Mouse (Mus musculus): Measurements from ENCODE around the gene Numb.
"Not testable (repeated sequence)": the region's sequence is repeated elsewhere in the genome, so short reads cannot be mapped to it uniquely, and the experiment has no call there.

Gene Numb

DNA sequence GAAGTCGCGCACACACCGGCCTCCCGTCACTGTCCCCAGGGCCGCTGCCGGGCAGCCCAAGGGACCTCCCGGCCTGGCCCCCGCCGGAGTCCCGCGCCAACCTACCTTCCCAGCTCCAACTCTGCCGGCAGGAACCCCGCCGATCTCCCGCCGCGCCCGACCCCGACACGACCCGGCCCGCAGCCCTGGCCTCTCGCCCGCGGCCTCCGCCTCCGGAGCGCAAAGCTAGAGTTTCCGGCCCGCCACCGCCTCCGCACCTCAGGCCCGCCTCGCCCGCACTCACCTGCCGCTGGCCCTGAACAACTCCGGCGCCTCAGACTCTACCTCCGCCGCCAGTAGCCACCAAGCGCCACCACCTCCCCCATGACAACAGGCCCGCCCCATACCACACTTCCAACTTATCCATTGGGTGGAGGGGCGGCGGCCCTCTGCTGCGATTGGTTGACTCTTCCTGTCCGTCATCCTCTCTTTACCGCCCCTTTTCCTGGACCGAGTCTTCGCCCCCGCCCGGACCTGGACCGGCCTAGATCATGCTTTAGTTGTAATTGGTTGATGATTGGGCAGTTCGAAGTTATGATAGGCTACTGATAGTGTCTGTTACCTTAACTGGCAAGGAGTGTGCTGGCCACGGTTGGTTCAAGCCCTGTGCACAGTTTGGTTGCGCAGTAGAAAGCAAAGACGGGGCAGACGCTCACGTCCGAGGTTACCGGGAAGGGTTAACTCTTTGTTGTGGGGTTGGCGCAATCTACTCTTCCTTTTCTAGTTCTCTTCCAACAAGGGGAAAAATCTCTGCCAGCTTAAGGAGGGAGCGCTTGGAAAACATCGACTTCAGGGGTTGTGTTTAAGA is at the start of gene Numb:
Numb (minus strand) TSS at position 400 of the 847 bp plus-strand sequence.
- DNase-seq (ENCODE audit: low read depth) = peak; percentile 98

GRCm38 (mm10) chr12:83965235-83965634 is 43.5 kb upstream of the Numb start:
- DNase-seq (ENCODE audit: low read depth) = no peak

DNA sequence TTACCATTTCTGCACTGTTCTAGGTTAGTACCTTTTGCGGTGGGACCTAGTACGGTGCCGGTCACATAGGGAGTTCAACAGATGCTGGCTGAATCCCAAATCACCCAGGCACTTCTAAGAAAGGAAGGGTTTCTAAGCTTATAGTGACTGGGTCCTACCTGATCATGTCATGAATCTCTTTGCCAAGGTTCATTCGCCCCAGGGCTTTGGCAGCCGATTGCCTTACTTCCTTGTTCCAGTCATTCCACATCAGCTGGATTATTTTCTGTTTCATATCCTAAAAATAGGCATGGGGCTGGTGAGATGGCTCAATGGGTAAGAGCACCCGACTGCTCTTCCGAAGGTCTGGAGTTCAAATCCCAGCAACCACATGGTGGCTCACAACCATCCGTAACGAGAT is 36.5 kb upstream of the Numb start:
- no peak for DNase-seq (ENCODE audit: low read depth)

DNA sequence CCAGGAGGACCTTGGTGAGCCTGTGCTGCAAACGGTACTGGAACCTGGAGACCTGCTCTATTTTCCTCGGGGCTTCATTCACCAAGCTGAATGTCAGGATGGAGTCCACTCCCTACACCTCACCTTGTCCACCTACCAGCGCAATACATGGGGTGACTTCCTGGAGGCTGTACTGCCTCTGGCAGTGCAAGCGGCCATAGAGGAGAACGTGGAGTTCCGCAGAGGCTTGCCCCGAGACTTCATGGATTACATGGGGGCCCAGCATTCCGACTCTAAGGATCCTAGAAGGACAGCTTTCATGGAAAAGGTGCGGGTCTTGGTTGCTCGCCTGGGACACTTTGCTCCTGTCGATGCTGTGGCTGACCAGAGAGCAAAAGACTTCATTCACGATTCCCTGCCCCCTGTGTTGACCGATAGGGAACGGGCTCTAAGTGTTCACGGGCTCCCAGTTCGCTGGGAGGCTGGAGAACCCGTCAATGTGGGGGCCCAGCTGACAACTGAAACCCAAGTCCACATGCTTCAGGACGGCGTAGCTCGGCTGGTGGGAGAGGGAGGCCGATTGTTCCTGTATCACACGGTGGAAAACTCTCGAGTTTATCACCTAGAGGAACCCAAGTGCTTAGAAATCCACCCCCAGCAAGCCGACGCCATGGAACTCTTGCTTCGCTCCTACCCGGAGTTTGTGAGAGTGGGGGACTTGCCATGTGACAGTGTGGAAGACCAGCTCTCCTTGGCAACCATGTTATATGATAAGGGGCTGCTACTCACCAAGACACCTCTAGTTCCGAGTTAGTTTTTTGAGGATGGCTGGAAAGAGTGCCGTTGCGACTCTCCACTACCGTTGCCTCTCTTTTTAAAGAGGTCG is 30.2 kb upstream of the Numb start:
- DNase-seq (ENCODE audit: low read depth) = no peak

DNA sequence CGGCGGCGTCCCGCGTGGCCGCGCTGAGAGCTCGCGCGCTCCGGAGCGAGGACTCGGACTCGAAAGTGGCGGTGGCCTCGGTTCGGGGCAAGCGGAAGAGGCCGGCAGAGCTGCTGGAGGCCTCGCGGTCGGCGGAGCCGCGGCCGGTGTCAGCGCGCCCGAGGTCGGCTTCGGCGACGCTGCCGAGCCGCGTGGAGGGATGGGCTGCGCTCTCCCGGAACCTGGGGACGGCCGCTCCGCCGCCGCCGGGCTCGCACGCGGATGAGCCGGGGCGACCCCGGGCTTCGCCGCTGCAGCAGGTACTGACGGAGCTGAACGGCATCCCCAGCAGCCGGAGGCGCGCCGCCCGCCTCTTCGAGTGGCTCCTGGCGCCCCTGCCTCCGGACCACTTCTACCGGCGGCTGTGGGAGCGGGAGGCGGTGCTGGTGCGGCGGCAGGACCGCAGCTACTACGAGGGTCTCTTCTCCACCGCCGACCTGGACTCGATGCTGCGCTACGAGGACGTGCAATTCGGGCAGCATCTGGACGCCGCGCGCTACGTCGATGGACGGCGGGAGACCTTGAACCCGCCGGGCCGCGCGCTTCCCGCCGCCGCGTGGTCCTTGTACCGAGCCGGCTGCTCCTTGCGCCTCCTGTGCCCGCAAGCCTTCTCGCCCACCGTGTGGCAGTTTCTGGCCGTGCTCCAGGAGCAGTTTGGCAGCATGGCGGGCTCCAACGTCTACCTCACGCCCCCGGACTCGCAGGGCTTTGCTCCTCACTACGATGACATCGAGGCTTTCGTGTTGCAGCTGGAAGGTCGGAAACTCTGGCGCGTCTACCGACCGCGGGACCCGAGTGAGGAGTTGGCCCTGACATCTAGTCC is 29.3 kb upstream of the Numb start:
- DNase-seq (ENCODE audit: low read depth) = peak; percentile 57

- DNase-seq (ENCODE audit: low read depth) = peak; percentile 83
Observed at GRCm38 (mm10) chr12:83950493-83950839, 28.7 kb upstream of the Numb start, which contains the start of gene Riox1. Gene Riox1, plus strand, starts transcription at chr12:83950608.

DNA sequence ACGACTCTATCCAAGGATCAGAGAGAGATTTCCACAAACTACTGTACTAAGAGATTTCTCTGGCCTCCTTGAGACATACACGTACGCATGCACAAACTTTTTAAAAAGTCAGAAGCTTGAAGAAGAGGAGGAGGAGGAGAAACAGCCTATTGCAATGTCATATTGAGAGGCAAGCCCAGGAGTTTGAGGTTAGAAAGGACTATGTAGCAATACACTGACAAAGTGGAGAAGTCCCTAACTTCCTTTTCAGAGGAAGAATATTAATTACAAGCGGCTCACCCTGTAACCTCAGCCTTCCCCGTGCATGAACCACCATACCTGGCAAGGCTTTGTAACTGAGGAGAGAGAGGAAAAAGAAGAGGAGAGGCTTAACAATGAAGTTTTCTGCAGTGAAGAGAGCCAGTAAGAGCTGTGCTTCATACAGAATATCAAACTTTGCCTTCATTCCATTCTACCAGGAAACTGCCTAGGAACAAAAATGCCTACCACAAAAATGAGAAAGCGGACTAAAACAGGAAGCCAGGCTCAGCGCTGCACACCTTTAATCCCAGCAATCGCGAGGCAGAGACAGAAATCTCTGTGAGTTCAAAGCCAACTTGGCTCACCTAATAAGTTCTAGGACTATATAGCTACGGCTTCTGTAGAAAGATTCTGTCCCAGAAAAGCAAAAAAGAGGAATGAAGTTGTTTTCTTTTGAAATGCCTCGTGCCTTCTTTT is 28.2 kb upstream of the Numb start:
- DNase-seq (ENCODE audit: low read depth) = no peak

DNA sequence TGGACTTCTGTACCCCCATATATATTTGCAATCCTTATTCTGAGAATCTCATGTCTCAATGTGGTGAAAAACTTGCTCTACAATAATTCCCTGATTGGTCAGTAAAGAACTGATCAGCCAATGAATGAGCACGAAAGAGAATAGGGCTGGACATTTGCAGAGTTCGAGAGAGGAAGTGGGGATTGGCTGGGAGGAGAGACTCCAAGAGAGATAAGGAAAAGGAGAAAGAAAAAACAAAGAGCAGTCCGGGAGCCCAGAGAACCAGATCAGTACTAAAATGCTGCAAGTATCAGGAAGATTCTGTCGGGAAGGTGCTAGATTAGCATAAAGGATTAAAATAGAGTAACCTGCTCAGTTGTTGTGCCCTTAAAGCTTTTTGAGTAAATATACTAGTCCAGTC is 27.3 kb upstream of the Numb start:
- DNase-seq (ENCODE audit: low read depth) = no peak

DNA sequence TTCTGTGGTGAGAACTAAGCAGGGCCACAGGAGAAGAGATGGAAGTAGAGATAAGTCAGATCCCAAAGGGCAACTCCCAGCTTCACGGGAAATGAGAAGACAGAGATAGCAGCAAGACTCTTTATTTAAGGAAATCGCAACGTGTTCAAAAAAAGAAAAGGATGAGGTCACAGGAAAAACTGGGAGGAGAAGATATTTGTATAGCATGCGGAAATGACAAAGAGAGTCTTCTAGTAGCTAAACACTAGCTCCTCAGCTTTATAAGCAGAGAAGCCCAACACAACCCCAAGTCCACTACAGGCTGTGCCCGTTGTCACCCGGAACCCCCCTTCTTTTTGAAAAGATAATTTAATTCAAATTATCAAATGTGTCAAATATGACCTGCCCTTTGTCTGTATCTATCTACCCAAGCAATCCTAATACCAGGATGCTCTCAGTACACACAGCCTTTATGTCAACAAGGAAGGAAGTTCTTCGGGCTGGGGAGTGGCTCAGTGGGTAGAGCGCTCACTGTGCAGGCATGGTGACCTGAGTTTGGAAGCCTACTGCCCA is 25.6 kb upstream of the Numb start:
- DNase-seq (ENCODE audit: low read depth) = no peak

GRCm38 (mm10) chr12:83941938-83942337 is 20.2 kb upstream of the Numb start:
- DNase-seq (ENCODE audit: low read depth) = no peak

DNA sequence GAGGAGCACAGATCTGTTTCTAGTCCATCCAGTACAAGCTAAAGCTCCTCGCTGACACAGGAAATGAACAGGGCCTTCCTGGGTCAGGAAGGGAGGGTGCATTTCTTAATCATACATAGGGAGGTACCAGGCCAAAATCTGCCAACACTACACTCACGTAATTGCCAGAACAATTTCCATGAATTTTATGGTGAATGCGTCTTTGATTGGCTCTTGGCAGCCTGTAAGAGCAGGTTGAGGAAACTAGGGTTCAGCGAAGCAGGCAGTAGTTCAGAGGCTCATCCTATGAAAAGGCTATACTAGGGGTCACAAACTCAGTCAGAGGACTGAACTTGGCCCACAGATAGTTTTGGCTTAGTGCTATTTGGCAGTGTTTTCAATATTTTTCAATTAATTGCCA is 18.3 kb upstream of the Numb start:
- no peak for DNase-seq (ENCODE audit: low read depth)

GRCm38 (mm10) chr12:83939332-83939731 is 17.6 kb upstream of the Numb start:
- DNase-seq (ENCODE audit: low read depth) = no peak

- DNase-seq (ENCODE audit: low read depth) = not testable (repeated sequence)
Observed at GRCm38 (mm10) chr12:83938592-83938991, 16.9 kb upstream of the Numb start.

DNA sequence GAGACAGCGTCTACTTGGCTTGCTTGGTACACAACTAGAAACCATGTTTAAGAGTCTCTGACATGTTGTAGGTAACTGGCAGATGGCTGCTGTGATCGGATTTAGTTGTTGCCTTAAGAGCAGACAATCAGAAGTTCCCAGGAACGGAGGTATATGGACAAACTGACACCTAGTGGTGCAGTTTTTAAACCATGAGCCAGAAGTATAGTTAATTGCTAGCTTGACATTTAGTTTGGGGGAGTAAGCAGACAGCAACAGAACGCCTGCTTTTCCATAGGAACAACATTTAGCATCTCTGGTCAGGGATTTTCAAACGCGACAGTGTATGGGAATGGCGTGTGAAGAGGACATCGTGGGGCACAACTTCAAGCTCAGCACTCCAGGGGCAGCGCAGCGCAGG is 15.9 kb upstream of the Numb start:
- DNase-seq (ENCODE audit: low read depth) = peak; percentile 37

- peak; percentile 68 for DNase-seq (ENCODE audit: low read depth)
Observed at GRCm38 (mm10) chr12:83929186-83929804, 7.6 kb upstream of the Numb start.

DNA sequence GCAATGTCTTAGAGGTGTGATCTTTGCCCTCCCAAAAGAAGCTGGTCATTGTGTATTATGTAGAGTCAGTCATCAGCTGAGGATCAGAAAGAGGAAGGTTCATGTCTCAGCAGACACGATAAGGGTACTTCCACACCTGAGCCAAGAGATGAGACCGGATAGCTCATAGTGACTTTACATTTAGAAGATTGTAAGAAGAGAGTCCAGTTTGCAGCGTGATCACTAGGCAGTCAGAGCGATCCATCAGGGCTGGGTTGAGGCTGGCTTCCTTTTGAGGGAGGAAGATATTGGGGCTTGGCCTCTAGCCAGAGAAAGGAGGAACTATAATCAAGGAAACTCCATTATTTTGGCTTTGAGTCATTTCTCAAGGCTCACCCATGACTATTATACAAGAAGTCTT is 6.0 kb upstream of the Numb start:
- no peak for DNase-seq (ENCODE audit: low read depth)

DNA sequence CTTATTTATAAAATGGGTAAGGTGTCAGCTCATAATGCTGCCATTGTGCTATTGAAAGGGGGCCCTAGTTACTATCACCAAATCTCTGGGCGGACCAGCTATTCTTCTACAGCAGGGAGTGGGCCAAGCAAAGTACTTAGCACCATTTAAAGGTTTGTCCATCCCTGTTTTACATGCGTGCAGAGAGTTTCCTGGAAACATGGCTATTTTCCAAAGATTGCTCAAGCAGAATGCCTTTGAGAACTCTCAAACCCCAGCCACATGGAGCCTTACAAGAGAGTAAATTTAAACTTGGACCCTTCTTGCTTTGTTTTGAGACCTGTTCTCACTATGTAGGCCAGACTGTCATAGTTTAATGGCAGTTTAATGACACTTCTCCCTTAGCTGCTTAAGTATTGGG is 4.3 kb upstream of the Numb start:
- no peak for DNase-seq (ENCODE audit: low read depth)

DNA sequence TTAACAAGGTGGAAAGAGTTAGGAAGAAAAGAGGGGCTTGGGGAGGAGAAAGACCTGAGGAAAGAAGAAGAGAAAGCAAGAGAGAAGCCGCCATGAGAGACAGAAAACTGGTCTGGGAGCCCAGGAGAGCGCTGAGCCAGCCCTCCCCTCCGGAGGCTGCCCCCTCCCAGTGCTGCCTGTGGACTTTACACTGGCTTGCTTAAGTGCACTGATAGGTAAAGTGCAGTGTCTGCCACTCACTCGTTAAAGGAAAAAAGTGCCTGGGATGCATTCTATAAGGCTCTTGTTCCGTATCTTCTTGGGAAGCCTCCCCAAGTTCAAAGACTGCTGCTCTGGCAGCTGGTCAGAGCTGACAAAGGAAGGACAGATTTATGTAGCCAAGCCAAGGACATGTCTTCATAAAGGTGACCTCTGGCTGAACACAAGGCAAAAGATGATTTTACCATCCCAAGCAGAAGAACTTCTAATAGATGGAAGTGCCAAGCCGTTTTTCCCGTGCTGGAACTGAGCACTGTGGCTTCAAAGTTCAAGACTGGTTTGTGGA is 3.5 kb upstream of the Numb start:
- DNase-seq (ENCODE audit: low read depth) = no peak

DNA sequence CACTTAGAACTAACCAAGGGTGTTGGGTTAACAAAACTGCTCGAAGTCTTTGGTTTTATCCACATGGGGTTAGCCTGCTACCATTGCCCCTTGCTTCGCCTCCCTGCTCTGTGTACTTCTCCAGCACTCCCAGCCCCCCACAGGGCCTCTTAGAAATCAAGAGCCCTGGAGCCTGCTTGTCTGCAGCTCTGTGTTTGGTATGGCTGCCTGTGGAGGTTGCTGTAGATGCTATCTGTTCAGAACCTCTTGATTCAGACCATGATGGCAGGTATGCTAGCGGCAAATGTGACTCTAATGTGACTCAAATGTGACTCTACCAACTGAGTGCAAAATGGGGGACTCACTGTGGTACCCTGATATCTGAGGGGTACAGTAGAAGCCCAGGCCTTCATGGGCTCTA is 2.6 kb upstream of the Numb start:
- DNase-seq (ENCODE audit: low read depth) = no peak

- DNase-seq (ENCODE audit: low read depth) = no peak
Observed at GRCm38 (mm10) chr12:83923486-83923859, 1.7 kb upstream of the Numb start.
